Mouse (Mus musculus) hindbrain, embryonic 11.5 days (tissue): ENCODE results near the gene Prmt3. TPM values are rescaled to one million over a fixed set of nuclear protein-coding genes. Genes with fewer than 3 reads are reported as not detected.

Source experiments
- ATAC-seq: fragments of 200-750 bp; cut with Nextera tagmentation; 2 replicates; pipeline ENCODE4 v1.8.0; 2017; ENCODE audit warnings: mild to moderate bottlenecking, moderate TSS enrichment, moderate library complexity; ENCODE audit not compliant: low FRiP score
- DNase-seq: peaks from one replicate; pipeline ENCODE4 v3.0.0-alpha.2; 2015; ENCODE audit warnings: low spot score
- H3K27ac ChIP-seq: fragments of 300-500 bp; sonication (generic); 2 replicates; pipeline ENCODE4 v1.5.1; 2014; ENCODE audit warnings: mild to moderate bottlenecking, low read depth, low read length
- H3K27me3 ChIP-seq: fragments of 300-500 bp; sonication (generic); 2 replicates; pipeline ENCODE4 v1.6.1; 2014; ENCODE audit warnings: mild to moderate bottlenecking, low read length, moderate library complexity, mixed read lengths; ENCODE audit not compliant: control insufficient read depth, insufficient read depth
- H3K36me3 ChIP-seq: fragments of 300-500 bp; sonication (generic); 2 replicates; pipeline ENCODE4 v1.6.1; 2014; ENCODE audit warnings: mild to moderate bottlenecking, low read length, moderate library complexity, mixed read lengths; ENCODE audit not compliant: control insufficient read depth, insufficient read depth
- H3K4me1 ChIP-seq: fragments of 300-500 bp; sonication (generic); replicated peaks from 2 replicates; pipeline ENCODE4 v1.6.1; 2014; ENCODE audit warnings: low read length, mixed read lengths; ENCODE audit not compliant: control insufficient read depth, insufficient read depth
- H3K4me2 ChIP-seq: fragments of 300-500 bp; sonication (generic); replicated peaks from 2 replicates; pipeline ENCODE4 v1.6.1; 2014; ENCODE audit warnings: mild to moderate bottlenecking, low read depth, low read length
- H3K4me3 ChIP-seq: fragments of 300-500 bp; sonication (generic); 2 replicates; pipeline ENCODE4 v1.5.1; 2014; ENCODE audit warnings: low read depth, low read length
- H3K9ac ChIP-seq: fragments of 300-500 bp; sonication (generic); 2 replicates; pipeline ENCODE4 v1.6.1; 2014; ENCODE audit warnings: low read depth, low read length
- H3K9me3 ChIP-seq: fragments of 300-500 bp; sonication (generic); 2 replicates; pipeline ENCODE4 v1.6.1; 2016; ENCODE audit warnings: low read length; ENCODE audit not compliant: control insufficient read depth
- WGBS: fragments of 180-500 bp; shearing (Covaris S2); extraction: QIAGEN DNeasy Blood & Tissue Kit; methylation state at CpG from one replicate; pipeline ENCODE4 v1.1.7; 2014; 5-methylcytosine and 5-hydroxymethylcytosine counted together
- polyA plus RNA-seq: library from polyadenylated mRNA; unstranded; fragments of >200 nt; fragmentation: Nextera tagmentation; extraction: Ambion mirVana; gene quantifications from 2 replicates; pipeline ENCODE4 v1.2.1, GENCODE M21; 2014

Gene Prmt3
- polyA plus RNA-seq, 1 experiment from 2014 or later = 53.5 TPM

- no peaks in the 10 kb centered on the region for H3K4me1 ChIP-seq
- H3K27me3 ChIP-seq = no peaks in the 10 kb centered on the region
- H3K36me3 ChIP-seq = no peaks in the 10 kb centered on the region
- H3K4me2 ChIP-seq = no peak overlapping the region
- ATAC-seq (no peak), DNase-seq (no peak)
- 89% methylated on average over 5 of the region's 5 CpGs for WGBS
- no peak overlapping the region for H3K4me3 ChIP-seq
- no peaks in the 10 kb centered on the region for H3K9me3 ChIP-seq
- H3K9ac ChIP-seq = no peak overlapping the region
- no peak overlapping the region for H3K27ac ChIP-seq
These were observed 79.2 kb downstream of the Prmt3 start for GRCm38 (mm10) chr7:49857347-49857746.

DNA sequence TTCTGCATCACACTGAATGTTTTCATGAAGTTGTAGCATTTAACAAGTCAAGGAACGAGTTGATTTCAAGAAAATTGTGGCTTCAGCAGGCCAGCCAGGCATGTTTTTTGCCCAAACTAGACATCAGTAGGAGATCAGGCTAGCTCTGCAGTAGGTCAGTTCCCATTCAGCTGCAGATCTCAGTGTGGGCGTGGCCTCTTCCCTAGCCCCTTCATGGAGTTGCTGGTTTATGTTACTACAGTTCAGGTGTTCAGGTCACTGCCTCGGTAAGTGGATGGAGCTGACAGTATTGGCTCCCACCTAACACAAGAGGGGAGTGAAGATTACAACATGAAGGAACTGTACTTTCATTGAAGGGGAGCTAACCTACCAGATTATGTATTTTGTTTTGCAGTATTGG lies 80.1 kb downstream of the Prmt3 start:
- 82% methylated on average over 3 of the region's 3 CpGs for WGBS
- Histone ChIP-seq H3K4me1 (no peaks in the 10 kb centered on the region), H3K4me2 (no peak overlapping the region), H3K27me3 (no peaks in the 10 kb centered on the region), H3K9ac (no peak overlapping the region), H3K4me3 (no peak overlapping the region), H3K9me3 (no peaks in the 10 kb centered on the region), H3K36me3 (no peaks in the 10 kb centered on the region), H3K27ac (no peak overlapping the region)
- DNase-seq (no peak), ATAC-seq (no peak)

GRCm38 (mm10) chr7:49859820-49860219 lies 81.7 kb downstream of the Prmt3 start:
- no peak overlapping the region for H3K27ac ChIP-seq
- no peak overlapping the region for H3K9ac ChIP-seq
- no peak overlapping the region for H3K4me3 ChIP-seq
- no peaks in the 10 kb centered on the region for H3K27me3 ChIP-seq
- H3K36me3 ChIP-seq = no peaks in the 10 kb centered on the region
- H3K4me1 ChIP-seq = no peaks in the 10 kb centered on the region
- DNase-seq (no peak), ATAC-seq (no peak)
- no peaks in the 10 kb centered on the region for H3K9me3 ChIP-seq
- no peak overlapping the region for H3K4me2 ChIP-seq
- whole genome bisulfite sequencing = 97% methylated on average over 3 of the region's 3 CpGs

DNA sequence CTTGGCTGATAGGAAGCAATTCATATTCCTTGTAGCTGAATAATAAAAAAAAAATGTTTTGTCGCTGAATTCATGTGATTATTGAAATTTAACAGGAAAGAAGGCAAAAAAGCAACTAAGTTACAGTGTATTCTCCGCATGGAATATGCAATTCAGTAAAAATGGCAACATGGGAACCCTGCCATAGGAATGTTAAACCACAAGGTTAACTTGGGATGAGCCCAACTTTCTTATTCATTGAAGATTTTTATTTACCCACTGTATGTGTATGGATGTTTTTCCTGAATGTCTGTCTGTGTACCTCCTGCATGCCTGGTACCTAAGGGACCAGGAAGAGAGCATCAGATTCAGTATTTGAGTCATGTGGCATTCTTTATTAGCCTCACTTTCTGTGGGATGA lies 83.0 kb downstream of the Prmt3 start:
- H3K27ac ChIP-seq = no peak overlapping the region
- no peaks in the 10 kb centered on the region for H3K27me3 ChIP-seq
- ATAC-seq (no peak), DNase-seq (no peak)
- H3K36me3 ChIP-seq = no peaks in the 10 kb centered on the region
- 96% methylated on average over 2 of the region's 2 CpGs for WGBS
- H3K4me3 ChIP-seq = no peak overlapping the region
- H3K4me1 ChIP-seq = no peaks in the 10 kb centered on the region
- H3K4me2 ChIP-seq = no peak overlapping the region
- H3K9me3 ChIP-seq = no peaks in the 10 kb centered on the region
- no peak overlapping the region for H3K9ac ChIP-seq

GRCm38 (mm10) chr7:49863753-49864152 lies 85.6 kb downstream of the Prmt3 start:
- no peak overlapping the region for H3K9ac ChIP-seq
- WGBS = 59% methylated on average over 3 of the region's 3 CpGs
- no peaks in the 10 kb centered on the region for H3K4me1 ChIP-seq
- no peaks in the 10 kb centered on the region for H3K27me3 ChIP-seq
- no peak overlapping the region for H3K4me2 ChIP-seq
- H3K9me3 ChIP-seq = no peaks in the 10 kb centered on the region
- DNase-seq (no peak), ATAC-seq (no peak)
- H3K4me3 ChIP-seq = no peak overlapping the region
- H3K27ac ChIP-seq = no peak overlapping the region
- no peaks in the 10 kb centered on the region for H3K36me3 ChIP-seq

DNA sequence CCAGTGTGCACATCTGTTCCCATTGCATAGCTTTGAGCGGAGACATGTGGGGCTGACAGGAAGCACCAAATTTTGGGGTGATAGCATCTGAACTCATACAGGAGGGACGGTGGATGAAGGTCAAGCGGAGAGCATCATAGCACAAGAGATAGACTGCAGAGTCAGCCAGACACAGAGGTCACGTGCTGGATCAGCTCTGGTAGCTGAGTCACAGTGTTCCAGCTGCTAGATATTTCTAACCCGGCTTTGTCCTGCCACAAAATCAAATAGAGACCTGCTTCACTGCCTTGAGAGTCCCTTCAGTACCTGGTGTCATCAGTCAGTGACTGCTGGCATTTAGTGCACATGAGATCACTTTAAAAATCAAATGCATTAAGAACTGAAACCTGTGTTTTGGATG lies 91.5 kb downstream of the Prmt3 start:
- no peak for DNase-seq

GRCm38 (mm10) chr7:49870276-49870675 lies 92.1 kb downstream of the Prmt3 start:
- no peak overlapping the region for H3K4me3 ChIP-seq
- 78% methylated on average over 3 of the region's 3 CpGs for WGBS
- no peaks in the 10 kb centered on the region for H3K36me3 ChIP-seq
- ATAC-seq (no peak), DNase-seq (no peak)
- no peaks in the 10 kb centered on the region for H3K9me3 ChIP-seq
- no peak overlapping the region for H3K9ac ChIP-seq
- no peaks in the 10 kb centered on the region for H3K27me3 ChIP-seq
- H3K27ac ChIP-seq = no peak overlapping the region
- no peaks in the 10 kb centered on the region for H3K4me1 ChIP-seq
- H3K4me2 ChIP-seq = no peak overlapping the region

More for the DNA sequence above, 91.5 kb downstream of the Prmt3 start:
- Histone ChIP-seq H3K27ac (no peak overlapping the region), H3K4me2 (no peak overlapping the region), H3K4me1 (no peaks in the 10 kb centered on the region), H3K4me3 (no peak overlapping the region), H3K27me3 (no peaks in the 10 kb centered on the region), H3K36me3 (no peaks in the 10 kb centered on the region), H3K9ac (no peak overlapping the region; the same call in 1 of the 2 replicates), H3K9me3 (no peaks in the 10 kb centered on the region)
- 79% methylated on average over 5 of the region's 5 CpGs for WGBS
- ATAC-seq = no peak

DNA sequence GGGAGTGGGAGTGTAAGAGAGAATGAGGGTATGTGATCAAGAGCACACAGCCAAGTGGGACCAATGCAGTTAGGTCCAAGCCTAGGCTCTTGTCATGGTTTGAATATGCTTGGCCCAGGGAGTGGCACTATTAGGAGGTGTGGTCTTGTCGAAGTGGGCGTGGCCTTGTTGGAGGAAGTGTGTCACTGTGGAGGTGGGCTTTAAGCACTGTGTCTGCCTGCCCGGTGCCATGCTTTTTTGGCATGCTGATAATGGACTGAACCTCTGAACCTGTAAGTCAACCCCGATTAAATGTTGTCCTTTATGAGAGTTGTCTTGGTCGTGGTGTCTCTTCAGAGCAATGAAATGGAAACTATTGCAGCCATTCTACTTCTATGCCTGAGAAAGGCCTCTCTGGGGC lies 99.2 kb downstream of the Prmt3 start:
- no peak for ATAC-seq
- no peaks in the 10 kb centered on the region for H3K27me3 ChIP-seq
- WGBS = 89% methylated on average over 5 of the region's 5 CpGs

GRCm38 (mm10) chr7:49879051-49879450 lies 100.9 kb downstream of the Prmt3 start:
- peak; percentile 48 for ATAC-seq
- DNase-seq = peak; percentile 12
- H3K27me3 ChIP-seq = no peaks in the 10 kb centered on the region
- H3K4me3 ChIP-seq = no peak overlapping the region
- no peak overlapping the region for H3K9ac ChIP-seq
- H3K27ac ChIP-seq = no peak overlapping the region
- 66% methylated on average over 13 of the region's 13 CpGs for WGBS
- H3K36me3 ChIP-seq = no peaks in the 10 kb centered on the region
- no peaks in the 10 kb centered on the region for H3K9me3 ChIP-seq
- H3K4me2 ChIP-seq = no peak overlapping the region
- H3K4me1 ChIP-seq = no peaks in the 10 kb centered on the region

More for the DNA sequence above, 99.2 kb downstream of the Prmt3 start:
- DNase-seq = no peak
- H3K9ac ChIP-seq = no peak overlapping the region
- H3K4me1 ChIP-seq = no peaks in the 10 kb centered on the region
- H3K9me3 ChIP-seq = no peaks in the 10 kb centered on the region
- no peak overlapping the region for H3K27ac ChIP-seq
- H3K36me3 ChIP-seq = no peaks in the 10 kb centered on the region
- no peak overlapping the region for H3K4me2 ChIP-seq
- no peak overlapping the region for H3K4me3 ChIP-seq
